Mouse (Mus musculus) gastrocnemius, adult 18-20 months (tissue): ENCODE data around the gene Abhd10. TPM values are rescaled to one million over a fixed set of nuclear protein-coding genes. Genes with fewer than 3 reads are reported as not detected.

Experiments
- DNase-seq: peaks from one replicate; pipeline ENCODE4 v3.0.0; 2021; ENCODE audit warnings: low spot score
- long read RNA-seq, 2 experiments: library from polyadenylated mRNA; stranded (forward); transcript quantifications; one replicate each; pipeline ENCODE4 v2.0.0; 2021
- total RNA-seq, 2 experiments: library from RNA; stranded (reverse); gene quantifications; 2 replicates each; pipeline ENCODE4 v1.2.3; 2021

Abhd10 gene
- total RNA-seq, result 10 to 100 TPM; 11.3 to 13.8 TPM
- long read RNA-seq, experiment 1, transcript Abhd10-202 (5 exons, 827 nt), result major isoform, 7 of 29 reads
- long read RNA-seq, experiment 1, partial matches to known transcripts, result 12 of 29 reads
- long read RNA-seq, experiment 1, other reads (novel, unspliced or antisense), result 6 of 29 reads
- long read RNA-seq, experiment 2, transcript Abhd10-201 (5 exons, 2,848 nt), result major isoform, 6 of 19 reads
- long read RNA-seq, experiment 2, partial matches to known transcripts, result 0 of 19 reads
- long read RNA-seq, experiment 2, other reads (novel, unspliced or antisense), result 10 of 19 reads

DNA sequence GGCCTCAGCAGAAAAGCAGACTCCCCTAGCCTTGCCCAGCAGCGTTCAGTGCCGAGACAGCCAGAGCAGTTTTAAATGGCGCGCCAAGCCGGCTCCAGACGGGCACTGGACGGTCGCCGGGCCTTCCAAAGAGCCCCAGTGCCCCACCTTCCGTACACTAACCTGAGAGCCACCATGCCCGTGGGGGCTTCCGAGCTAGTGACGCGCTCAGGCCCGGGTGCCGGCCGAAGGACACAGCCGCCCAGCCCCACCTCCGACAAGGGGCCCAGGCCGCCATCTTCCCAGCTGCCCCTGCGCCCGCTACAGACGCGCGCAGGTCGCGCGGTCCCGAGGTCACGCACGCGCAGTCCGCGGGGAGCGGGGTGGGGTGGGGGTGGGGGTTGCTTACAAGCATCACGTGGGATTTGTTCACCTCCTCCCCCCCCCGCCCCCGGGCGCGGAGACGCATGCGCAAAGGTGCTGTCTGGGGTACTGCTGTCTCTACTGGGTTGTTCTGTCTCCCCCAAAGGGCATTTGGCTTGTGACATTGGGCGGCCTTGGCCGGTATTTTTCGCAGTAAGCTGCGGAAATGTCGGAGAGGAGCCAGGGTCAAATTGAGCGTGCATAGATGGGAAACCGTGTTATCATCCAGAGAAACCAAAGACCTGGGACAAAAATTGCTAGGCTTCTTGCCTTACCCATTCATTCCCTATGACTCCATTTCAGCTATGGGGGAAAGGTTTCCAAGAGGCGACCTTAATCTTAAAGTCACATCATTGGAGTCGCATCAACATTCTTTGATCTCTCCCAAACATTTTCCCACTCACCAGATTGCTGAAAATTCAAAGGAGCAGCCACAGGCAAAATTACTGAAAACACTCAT lies at the start of gene Abhd10:
Gene Abhd10 (minus strand): TSS at position 341 of the 862 bp plus-strand sequence.
- peak; percentile 93 for DNase-seq

- DNase-seq, result no peak
These were observed 48.5 kb upstream of the Abhd10 start for GRCm38 (mm10) chr16:45791286-45791685.

- no peak for DNase-seq
These were observed 46.6 kb upstream of the Abhd10 start for GRCm38 (mm10) chr16:45789311-45789710.

GRCm38 (mm10) chr16:45787650-45788049 lies 44.9 kb upstream of the Abhd10 start:
- DNase-seq, result no peak

- no peak for DNase-seq
These were observed 43.9 kb upstream of the Abhd10 start for GRCm38 (mm10) chr16:45786639-45787038.

DNA sequence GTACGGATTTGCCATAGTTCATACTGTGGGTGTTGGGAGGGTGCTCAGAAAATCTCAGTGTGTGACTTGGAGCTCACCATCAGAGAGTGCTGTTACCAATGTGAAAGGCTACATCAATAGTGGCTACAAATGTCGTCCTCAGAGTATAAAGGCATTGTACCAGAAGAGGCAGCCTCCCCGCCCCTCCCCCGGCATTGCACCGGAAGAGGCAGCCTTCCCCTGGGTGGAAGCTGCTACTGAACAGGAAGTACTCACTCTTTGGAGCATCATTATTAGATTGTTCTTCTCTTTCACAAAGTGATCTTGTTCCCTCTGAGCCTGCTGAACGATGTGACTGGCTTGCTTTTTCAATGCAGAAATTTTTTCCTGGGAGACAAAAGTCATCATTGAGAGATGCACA lies 37.2 kb upstream of the Abhd10 start:
- DNase-seq, result no peak

DNA sequence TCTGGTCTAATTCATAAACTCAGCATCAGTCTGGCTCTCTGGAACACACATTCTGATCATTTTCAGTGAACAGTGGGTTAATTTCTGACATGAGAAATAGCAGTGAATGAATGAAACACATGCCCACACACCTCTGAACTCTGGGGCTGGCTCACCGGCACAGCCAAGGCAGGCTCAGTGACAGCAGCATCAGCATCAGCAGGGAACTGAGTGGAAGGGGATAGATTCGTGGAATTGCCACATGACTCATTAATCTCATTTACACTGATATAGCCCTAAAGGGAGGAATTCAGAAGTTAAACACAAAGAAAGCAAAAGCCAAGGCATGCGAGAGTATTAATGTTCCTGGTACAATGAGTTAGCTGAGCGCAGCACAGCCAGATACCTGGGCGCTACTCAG lies 32.1 kb upstream of the Abhd10 start:
- no peak for DNase-seq

GRCm38 (mm10) chr16:45770914-45771313 lies 28.2 kb upstream of the Abhd10 start:
- no peak for DNase-seq

GRCm38 (mm10) chr16:45767853-45768640 lies 25.3 kb upstream of the Abhd10 start:
- DNase-seq, result no peak

DNA sequence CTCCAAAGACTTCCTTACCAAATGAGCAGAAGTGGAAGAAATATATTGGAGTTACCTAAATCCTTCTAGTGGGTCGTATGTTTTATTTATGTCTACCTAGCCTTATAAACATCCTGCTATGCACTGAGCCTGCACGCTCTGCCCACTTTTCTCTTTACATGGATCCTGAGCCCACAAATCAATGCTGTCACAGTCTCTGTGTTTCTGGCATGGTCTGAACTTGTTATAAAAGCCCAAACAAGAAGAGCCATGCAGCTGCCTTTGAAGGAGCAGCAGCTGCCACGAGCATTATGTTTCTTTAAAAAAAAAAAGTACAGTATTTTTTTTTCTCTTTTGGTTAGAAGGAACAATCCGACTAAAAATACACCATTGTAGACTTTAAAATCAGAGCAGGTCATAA lies 24.7 kb upstream of the Abhd10 start:
- no peak for DNase-seq

DNA sequence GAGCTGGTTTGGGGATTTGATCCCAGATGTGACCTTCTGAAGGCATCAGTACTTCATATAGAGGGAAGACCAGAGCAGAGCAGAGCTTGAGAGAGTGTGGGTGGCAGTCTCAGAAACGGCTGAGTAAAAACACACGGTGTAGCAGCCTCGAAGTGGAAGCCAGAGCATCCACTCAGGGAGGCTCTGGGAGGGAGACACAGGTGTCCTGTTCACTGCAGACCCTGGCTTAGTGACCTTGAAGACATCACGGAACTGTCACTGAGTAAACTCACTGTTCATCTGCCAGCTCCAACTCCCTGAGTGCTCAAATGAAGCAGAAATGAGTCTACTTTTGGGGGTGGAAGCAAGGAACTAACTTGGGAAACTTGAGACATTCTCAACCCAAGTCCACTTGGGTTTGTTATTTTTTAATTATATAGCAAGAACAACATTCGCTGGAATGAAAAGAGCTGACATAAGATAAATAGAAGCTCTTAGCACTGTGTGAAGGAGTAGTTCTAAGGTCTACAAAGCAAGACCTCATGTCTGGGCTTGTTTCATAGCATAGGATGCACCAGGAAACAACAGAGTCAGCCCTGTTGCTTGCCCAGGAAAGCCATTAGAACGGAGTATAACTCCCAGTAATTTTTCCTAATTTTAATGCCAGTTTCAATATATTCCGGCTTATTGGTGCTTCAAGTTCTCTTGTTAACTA lies 23.2 kb upstream of the Abhd10 start:
- DNase-seq, result no peak

- DNase-seq, result no peak
These were observed 22.3 kb upstream of the Abhd10 start for GRCm38 (mm10) chr16:45765102-45765501.

GRCm38 (mm10) chr16:45762859-45763505 lies 20.2 kb upstream of the Abhd10 start:
- no peak for DNase-seq

- DNase-seq, result no peak
These were observed 18.7 kb upstream of the Abhd10 start for GRCm38 (mm10) chr16:45761425-45761824.

- DNase-seq, result no peak
These were observed 16.0 kb upstream of the Abhd10 start for GRCm38 (mm10) chr16:45758726-45759269.

- DNase-seq, result peak; percentile 39
These were observed 14.8 kb upstream of the Abhd10 start for GRCm38 (mm10) chr16:45757421-45758078.

GRCm38 (mm10) chr16:45756855-45757254 lies 14.1 kb upstream of the Abhd10 start:
- DNase-seq, result peak; percentile 69

DNA sequence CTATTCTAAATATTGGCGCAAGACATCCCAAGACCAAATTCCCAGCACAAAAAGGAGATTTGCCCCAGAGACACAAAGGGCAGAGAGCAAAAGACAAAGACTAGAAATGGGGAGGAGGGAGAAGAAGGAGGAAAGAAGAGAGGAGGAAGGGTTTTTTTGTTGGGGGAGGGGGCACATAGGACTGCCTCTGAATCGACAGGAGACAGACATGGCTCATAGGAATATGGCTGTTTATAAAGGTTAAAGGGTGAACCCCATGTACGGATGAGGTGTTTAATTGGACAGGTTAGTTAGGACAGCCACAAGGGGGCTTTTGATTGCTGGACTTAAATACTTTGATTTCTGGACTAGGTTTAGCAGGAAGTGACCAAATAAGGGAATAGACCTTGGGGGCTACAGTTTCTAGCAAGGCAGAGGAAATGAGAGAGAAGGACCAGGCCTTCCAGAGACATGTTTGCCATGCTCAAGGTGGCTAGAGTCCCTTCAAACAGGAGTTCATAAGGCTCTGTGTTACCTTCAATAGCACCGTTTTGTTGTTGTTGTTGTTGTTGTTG lies 913 bp upstream of the Abhd10 start:
- DNase-seq, result no peak

- DNase-seq, result no peak
These were observed 4.9 kb downstream of the Abhd10 start for GRCm38 (mm10) chr16:45737880-45738279.

DNA sequence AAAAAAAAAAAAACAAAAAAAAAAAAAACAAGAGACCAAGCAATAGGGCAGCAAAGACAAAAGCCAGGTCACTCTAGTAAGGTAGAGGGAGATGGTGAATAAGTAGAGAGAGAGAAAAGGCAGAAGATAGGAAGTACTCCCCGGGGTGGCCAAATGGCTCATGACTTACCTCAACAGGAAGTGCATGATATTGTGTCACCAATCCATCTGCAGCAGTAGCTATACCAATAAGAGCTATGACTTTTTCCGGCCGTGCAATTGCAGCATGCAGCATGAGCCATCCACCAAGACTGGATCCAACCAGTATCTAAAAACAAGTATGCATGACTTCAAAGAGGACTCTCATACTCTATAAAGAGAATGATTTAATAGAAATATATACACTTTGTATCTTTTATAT lies 6.0 kb downstream of the Abhd10 start:
- no peak for DNase-seq
